22 mouse cellular contexts compared by ENCODE assay signal in the genomic region with DNA sequence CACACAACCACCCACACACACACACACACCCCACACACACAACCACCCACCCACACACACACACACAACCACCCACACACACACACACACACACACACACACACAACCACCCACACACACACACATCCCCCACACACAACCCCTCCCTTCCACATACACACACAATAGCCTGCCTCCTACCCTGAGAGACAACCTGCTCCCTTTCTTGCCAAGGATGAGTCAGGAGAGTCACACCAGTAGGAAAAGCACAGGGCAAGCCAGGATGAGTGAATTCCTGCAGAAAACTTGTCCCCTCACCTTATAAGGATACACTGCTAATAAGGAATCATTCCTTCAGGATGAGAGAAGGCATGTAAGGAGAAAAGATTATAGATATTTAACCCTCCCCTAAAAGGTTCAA. TPM values are rescaled to one million over a fixed set of nuclear protein-coding genes. Genes with fewer than 3 reads are reported as not detected.
A peak's percentile ranks its signal among the peaks of the same experiment; 100 is the strongest.
DNase-seq lines count a peak whose midpoint lies in the region; ATAC-seq lines count a peak whose summit lies in the region.
"Had no signal": no experiment of that assay in that cellular context is flagged by ENCODE, and none has a peak within 500 bp of the region (broad histone marks: within the 10 kb centered on the region; RNA-seq: fewer than 3 reads in every experiment).

No protein-coding gene starts in this region.

- no peak for DNase-seq in frontal cortex, adult 2 months (ENCODE audit: extremely low spot score in 1 of 2, low spot score in 1 of 2)
- peak; percentile 75 for DNase-seq in 3T3-L1 (ENCODE audit: low read depth, low spot score)
- DNase-seq in NIH3T3 (ENCODE audit: low read depth): peak; percentile 45
- DNase-seq in layer of hippocampus, postnatal 10 days (ENCODE audit: low spot score in 2 of 2): no peak
- no peak for DNase-seq in layer of hippocampus, adult 9-11 months
- DNase-seq: adrenal gland, adult 8-10 months; adrenal gland, postnatal 25 days; cerebellum, adult 18-20 months; cerebellum, adult 9-10 months; cerebellum, postnatal 14 days; forebrain, postnatal 0 days; gastrocnemius, postnatal 10 days; gastrocnemius, postnatal 36 days; heart, postnatal 10 days; heart, postnatal 36 days; kidney, adult 11 months had no signal

- 0 out of 2 replicates have a peak, but pooled peaks have one; percentile 47 for ATAC-seq in frontal cortex, adult (ENCODE audit: low TSS enrichment)
- ATAC-seq: CD4-positive, CD25-positive, alpha-beta regulatory T cell, adult 4 months; forebrain, embryonic 14.5 days; forebrain, postnatal 0 days; hindbrain, embryonic 16.5 days; intestine, embryonic 15.5 days; Patski had no signal

RNA-seq across cellular contexts. Expression of gene Senp5, which starts 9.1 kb away (rescaled TPM):
- polyA plus RNA-seq in frontal cortex, adult 2 months (2012; rRNA removed): 20.6 and 20.7 TPM in 2 replicates
- 10 to 100 TPM; 41.5 to 42.7 TPM for total RNA-seq in layer of hippocampus, postnatal 10 days (2021)

RNA-seq across cellular contexts. Expression of gene Ncbp2, which starts 45.6 kb away (rescaled TPM):
- polyA plus RNA-seq in frontal cortex, adult 2 months (2012; rRNA removed): 80.2 and 105 TPM in 2 replicates
- total RNA-seq in layer of hippocampus, postnatal 10 days (2021): 10 to 100 TPM; 49.1 to 57.3 TPM

RNA-seq across cellular contexts. Expression of gene 0610012G03Rik, which starts 45.7 kb away (rescaled TPM):
- 75.0 and 89.4 TPM in 2 replicates for polyA plus RNA-seq in frontal cortex, adult 2 months (2012; rRNA removed)
- total RNA-seq in layer of hippocampus, postnatal 10 days (2021): 10 to 100 TPM; 53.6 to 55.9 TPM

Comparison
In these comparisons a context has a peak if more than half of its experiments do, and no peak if none do; other contexts are left out.
1. DNase-seq: peak in 3T3-L1 (single experiment) and NIH3T3 (single experiment); none in frontal cortex, adult 2 months (0 of 2), layer of hippocampus, postnatal 10 days (0 of 2) and layer of hippocampus, adult 9-11 months (single experiment).